Mouse (Mus musculus): ENCODE results near the gene Grm7.

DNA sequence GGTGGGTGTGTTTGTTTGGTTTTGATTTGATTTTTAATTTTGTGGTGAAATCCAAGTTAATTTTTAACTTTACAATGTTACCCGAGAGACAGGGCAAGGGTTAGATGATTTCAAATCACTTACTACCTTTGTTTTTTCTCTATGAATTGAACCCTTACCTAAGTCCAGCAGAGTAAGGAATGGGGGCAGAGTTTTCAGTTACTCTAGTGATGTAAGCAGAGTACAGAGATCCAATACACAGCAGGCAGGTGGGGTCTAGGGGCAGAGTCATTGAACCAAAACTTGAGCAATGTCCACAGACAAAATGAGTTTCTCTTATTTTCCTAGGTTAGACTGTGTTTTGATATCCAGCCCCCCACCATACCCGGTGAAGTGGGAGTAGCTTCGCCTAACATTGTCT lies 723.2 kb downstream of the Grm7 start:
- TF ChIP-seq MYOG (IDR thresholded peaks at IDR 0.05; ENCODE audit: control insufficient read depth in 1 of 3, insufficient read depth in 1 of 3, insufficient read length in 2 of 3, low read depth in 2 of 3) (no peak), POLR2A (IDR thresholded peaks at IDR 0.05; ENCODE audit: insufficient read length, low read depth) (no peak), POLR2AphosphoS2 (IDR thresholded peaks at IDR 0.05; ENCODE audit: insufficient read length, low read depth) (no peak), TCF12 (IDR thresholded peaks at IDR 0.05; ENCODE audit: insufficient read depth, poor library complexity, severe bottlenecking) (no peak), USF1 (IDR thresholded peaks at IDR 0.05; ENCODE audit: low read depth) (no peak), REST (IDR thresholded peaks at IDR 0.05; ENCODE audit: insufficient read depth, insufficient read length) (no peak)
